Mouse (Mus musculus): ENCODE results near the gene Soga3.
A peak's percentile ranks its signal among the peaks of the same experiment; 100 is the strongest.

Gene Soga3

GRCm38 (mm10) chr10:29143566-29144335 is at the start of gene Soga3:
Soga3 (plus strand) TSS chr10:29143839.
- no peak for DNase-seq (ENCODE audit: low read depth, low spot score)

GRCm38 (mm10) chr10:29106962-29107361 is 36.7 kb upstream of the Soga3 start:
- peak; percentile 26 for DNase-seq (ENCODE audit: low read depth, low spot score)

GRCm38 (mm10) chr10:29142556-29143105 is 1.0 kb upstream of the Soga3 start:
- DNase-seq (ENCODE audit: low read depth, low spot score) = no peak

GRCm38 (mm10) chr10:29144612-29145405 is 1.2 kb downstream of the Soga3 start:
- DNase-seq (ENCODE audit: low read depth, low spot score) = no peak

DNA sequence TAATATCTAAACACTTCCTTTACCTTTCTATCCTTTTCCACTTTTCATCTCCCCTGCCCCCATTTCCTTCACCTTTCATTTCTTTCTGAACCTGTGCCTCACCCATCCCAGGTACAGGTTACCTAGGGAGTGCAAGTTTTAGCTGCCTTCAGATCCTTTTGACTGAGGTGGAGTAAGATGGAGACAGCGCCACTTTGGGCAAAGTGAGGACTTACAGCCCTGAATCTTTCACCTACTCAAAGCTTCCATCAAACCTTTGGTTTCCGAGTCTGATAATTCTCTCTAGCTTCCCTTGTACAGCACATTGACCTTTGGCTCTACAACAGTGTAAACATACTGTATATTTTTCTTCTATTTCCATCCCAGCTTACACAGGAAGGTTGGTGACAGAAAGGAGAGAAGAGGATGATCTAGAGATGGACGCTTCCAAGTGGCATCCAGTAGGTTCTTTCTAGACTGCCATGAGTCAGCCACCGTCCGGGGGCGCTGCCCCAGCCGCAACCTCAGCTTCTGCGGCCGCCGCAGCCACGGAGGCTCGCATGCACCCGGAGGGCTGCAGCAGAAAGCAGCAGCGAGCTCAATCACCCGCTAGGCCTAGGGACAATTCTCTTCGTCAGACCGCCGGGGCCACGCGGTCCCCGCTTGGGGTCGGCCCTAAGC is 2.7 kb downstream of the Soga3 start:
- no peak for DNase-seq (ENCODE audit: low read depth, low spot score)

DNA sequence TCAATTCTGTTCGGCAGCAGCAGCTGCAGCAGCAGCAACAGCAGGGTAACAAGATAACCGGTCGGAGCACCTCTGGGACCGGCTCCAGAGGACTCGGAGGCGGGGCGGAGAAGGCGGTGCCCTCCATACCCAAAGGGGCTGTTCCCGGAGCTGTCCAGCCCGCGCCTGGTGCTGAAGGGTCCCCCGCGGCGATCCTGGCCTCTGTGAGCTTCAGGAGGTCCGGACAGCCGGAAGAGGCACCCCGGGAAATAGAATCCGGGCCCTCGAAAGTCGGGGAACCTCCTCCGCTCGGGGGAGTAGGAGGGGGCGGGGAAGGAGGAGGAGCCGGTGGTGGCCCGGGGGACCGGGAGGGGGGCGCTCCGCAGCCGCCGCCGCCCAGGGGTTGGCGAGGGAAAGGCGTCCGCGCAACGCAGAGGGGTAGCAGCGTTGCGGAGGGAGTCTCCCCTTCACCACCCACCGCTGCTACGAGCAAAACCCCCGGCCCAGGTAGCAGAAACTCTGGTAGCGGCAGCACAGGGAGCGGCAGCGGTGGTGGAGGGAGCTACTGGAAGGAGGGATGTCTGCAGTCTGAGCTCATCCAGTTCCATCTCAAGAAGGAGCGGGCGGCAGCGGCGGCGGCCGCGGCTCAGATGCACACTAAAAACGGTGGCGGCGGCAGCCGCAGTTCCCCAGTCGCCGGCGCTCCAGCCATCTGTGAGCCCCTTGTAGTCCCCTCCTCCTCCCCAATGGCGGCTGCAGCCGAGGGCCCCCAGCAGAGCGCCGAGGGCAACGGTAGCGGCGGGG is 3.4 kb downstream of the Soga3 start:
- no peak for DNase-seq (ENCODE audit: low read depth, low spot score)

DNA sequence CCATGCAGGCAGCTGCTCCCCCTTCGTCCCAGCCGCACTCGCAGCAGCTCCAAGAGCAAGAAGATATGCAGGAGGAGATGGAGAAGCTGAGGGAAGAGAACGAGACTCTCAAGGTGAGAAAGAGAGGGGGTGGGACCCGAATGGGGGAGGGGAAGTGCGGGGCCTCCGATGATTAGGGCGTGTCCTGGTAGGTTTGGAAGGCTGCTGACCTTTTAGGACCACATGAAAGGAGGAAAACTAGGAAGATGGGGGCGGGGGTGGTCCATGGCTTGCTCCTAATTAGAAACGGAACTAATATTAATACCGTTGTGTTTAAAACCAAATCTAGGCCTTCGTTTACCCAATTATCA is 4.0 kb downstream of the Soga3 start:
- no peak for DNase-seq (ENCODE audit: low read depth, low spot score)

- no peak for DNase-seq (ENCODE audit: low read depth, low spot score)
Measured at GRCm38 (mm10) chr10:29148076-29148475, 4.4 kb downstream of the Soga3 start.

DNA sequence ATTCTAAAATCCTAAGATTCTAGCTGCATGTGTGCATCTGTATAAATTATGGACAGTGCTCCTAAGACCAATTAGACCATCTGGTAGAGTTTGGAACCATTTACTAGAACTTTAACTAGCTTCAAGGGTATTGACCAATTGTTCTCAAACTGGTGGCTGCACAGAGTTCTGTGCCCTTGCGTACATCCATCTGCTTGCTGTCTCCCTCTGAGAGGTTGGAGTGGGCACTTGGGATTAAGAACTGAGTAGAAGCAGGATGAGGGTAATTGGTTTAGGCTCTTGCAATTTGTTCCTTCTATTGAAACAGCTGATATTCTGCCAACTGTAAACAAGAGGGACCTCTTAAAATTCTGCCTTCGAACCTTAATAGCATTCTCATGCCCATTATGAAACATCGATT is 11.7 kb downstream of the Soga3 start:
- DNase-seq (ENCODE audit: low read depth, low spot score) = no peak

- DNase-seq (ENCODE audit: low read depth, low spot score) = no peak
Measured at GRCm38 (mm10) chr10:29161664-29162063, 18.0 kb downstream of the Soga3 start.

DNA sequence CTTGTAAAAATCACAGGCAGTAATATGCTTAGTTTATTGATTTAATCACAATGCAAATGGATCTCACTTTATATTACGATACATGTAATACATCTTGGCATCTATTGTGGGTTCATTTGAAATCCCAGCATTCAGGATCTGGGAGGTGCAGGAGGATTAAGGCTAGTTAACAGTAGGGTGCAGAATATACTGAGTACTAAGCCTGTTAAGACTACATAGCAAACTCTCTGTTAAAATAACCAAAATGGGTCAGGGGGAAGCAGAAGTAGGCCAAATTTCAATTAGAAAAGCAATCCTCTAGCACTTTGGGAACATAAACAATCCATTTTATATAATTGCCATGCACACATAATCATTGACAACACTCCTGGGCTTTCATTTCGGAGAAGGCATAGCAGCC is 30.1 kb downstream of the Soga3 start:
- DNase-seq (ENCODE audit: low read depth, low spot score) = no peak

- no peak for DNase-seq (ENCODE audit: low read depth, low spot score)
Measured at GRCm38 (mm10) chr10:29175656-29176055, 32.0 kb downstream of the Soga3 start.

DNA sequence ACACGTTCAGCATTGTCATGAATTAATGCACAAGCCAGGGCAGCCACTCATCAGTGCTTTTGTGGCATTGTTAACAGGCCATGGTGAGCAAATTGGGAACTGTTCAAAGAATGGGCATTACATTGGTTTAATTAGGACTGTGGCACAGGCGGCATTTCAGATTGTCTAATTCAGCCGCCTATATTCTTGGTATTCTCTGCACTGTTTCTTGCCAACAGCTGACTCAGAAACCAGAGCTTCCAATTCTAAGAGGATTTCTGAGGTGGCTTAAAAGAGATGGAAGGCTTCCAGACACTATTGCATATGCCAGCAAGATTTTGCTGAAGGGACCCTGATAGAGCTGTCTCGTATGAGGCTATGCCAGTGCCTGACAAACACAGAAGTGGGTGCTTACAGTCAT is 33.2 kb downstream of the Soga3 start:
- DNase-seq (ENCODE audit: low read depth, low spot score) = no peak

DNA sequence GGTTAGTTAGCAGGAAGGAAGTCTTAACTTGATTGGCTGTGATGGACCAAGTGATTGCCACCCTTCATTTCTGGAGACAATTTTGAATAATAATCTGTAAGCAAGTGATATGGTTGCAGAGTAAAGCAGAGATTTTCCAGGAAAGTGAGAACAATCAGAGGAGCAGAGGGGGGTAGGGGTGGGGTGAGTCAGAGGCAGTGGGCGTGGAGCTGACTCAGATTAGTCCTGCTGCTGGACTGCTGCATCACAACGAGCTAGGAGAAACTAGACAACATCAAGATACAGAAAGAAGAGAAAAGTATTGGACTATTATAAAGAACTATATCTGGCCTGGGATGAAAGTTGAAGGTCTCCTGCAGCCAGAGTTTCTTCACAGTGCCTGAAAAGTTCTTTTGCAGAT is 34.4 kb downstream of the Soga3 start:
- no peak for DNase-seq (ENCODE audit: low read depth, low spot score)

- DNase-seq (ENCODE audit: low read depth, low spot score) = no peak
Measured at GRCm38 (mm10) chr10:29180210-29180609, 36.6 kb downstream of the Soga3 start.

GRCm38 (mm10) chr10:29181046-29181445 is 37.4 kb downstream of the Soga3 start:
- no peak for DNase-seq (ENCODE audit: low read depth, low spot score)

DNA sequence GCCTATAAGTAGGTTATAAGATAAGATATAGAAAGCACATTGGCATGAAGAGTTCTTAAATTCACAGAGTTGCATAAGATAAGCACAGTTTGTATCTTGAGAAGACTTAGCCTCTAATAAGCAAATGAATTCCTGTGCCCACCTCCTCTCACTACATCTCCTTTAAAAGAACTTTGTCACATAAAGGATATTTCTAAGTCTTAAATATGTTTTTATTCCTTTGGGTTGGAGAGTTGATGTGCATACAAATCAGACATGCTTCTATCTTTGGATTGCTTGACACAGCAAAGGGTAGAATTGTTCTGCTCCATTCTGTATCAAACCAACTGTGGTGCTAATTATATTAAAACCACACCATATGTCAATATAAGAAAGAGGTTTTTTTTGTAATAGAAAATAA is 50.1 kb downstream of the Soga3 start:
- DNase-seq (ENCODE audit: low read depth, low spot score) = no peak

- DNase-seq (ENCODE audit: low read depth, low spot score) = no peak
Measured at GRCm38 (mm10) chr10:29196811-29197210, 53.2 kb downstream of the Soga3 start.

- no peak for DNase-seq (ENCODE audit: low read depth, low spot score)
Measured at GRCm38 (mm10) chr10:29198642-29199041, 55.0 kb downstream of the Soga3 start, which contains the start of gene Gm49353. Gm49353 (plus strand) TSS chr10:29198954.

GRCm38 (mm10) chr10:29199835-29200234 is 56.2 kb downstream of the Soga3 start:
- no peak for DNase-seq (ENCODE audit: low read depth, low spot score)

GRCm38 (mm10) chr10:29200609-29201008 is 57.0 kb downstream of the Soga3 start:
- DNase-seq (ENCODE audit: low read depth, low spot score) = no peak
